In genomic region chr2:107627458-107627857, GRCm38 (mm10) we compare ENCODE assay signal across 35 mouse cellular contexts.
DNase-seq lines count a peak whose midpoint lies in the region; ATAC-seq and TF ChIP-seq lines count a peak whose summit lies in the region.
"Had no signal": no experiment of that assay in that cellular context is flagged by ENCODE, and none has a peak within 500 bp of the region (broad histone marks: within the 10 kb centered on the region; RNA-seq: fewer than 3 reads in every experiment).

No protein-coding gene starts in this region.

- DNase-seq in embryonic facial prominence, embryonic 11.5 days (ENCODE audit: low spot score), result no peak
- DNase-seq in embryonic facial prominence, embryonic 10.5 days (ENCODE audit: low spot score), result no peak
- peak; percentile 20 for DNase-seq in hindbrain, embryonic 14.5 days (ENCODE audit: low spot score)
- DNase-seq in hindbrain, postnatal 0 days (ENCODE audit: low spot score), result no peak
- DNase-seq in right cerebral cortex, adult 18-20 months, result peak; percentile 1
- DNase-seq in right cerebral cortex, postnatal 36 days (ENCODE audit: low spot score in 2 of 2), result no peak
- DNase-seq in ovary, postnatal 36 days (ENCODE audit: low spot score), result no peak
- DNase-seq in spleen, postnatal 4 days (ENCODE audit: low spot score in 2 of 2), result no peak
- DNase-seq: adrenal gland, adult 2 months; adrenal gland, postnatal 36 days; cerebellum, adult 8-10 months; cerebellum, postnatal 36 days; gastrocnemius, postnatal 10 days; heart, postnatal 10 days; kidney, adult 18-20 months; kidney, postnatal 25 days; left cerebral cortex, postnatal 4 days; liver, embryonic 13.5 days; lung, adult 18-20 months; lung, postnatal 4 days; thymus, adult 2 months; thymus, postnatal 36 days had no signal

- H3K4me1 ChIP-seq in embryonic facial prominence, embryonic 11.5 days (ENCODE audit: control insufficient read depth, insufficient read depth, low read length), result no peaks in the 10 kb centered on the region
- no peaks in the 10 kb centered on the region for H3K4me1 ChIP-seq in embryonic facial prominence, embryonic 10.5 days
- no peaks in the 10 kb centered on the region for H3K4me1 ChIP-seq in hindbrain, embryonic 14.5 days (replicated peaks; ENCODE audit: control insufficient read depth, insufficient read depth, low read length)
- H3K4me1 ChIP-seq in hindbrain, postnatal 0 days (ENCODE audit: insufficient read depth, low read length), result no peaks in the 10 kb centered on the region
- H3K4me1 ChIP-seq: embryonic facial prominence, embryonic 13.5 days; forebrain, embryonic 10.5 days; heart, embryonic 13.5 days; hindbrain, embryonic 15.5 days; kidney, embryonic 15.5 days; liver, embryonic 13.5 days; megakaryocyte, embryonic 14.5 days; midbrain, embryonic 13.5 days; neural tube, embryonic 13.5 days had no signal

- H3K9ac ChIP-seq in embryonic facial prominence, embryonic 11.5 days (replicated peaks; ENCODE audit: low read length), result no peak overlapping the region
- no peak overlapping the region for H3K9ac ChIP-seq in hindbrain, embryonic 14.5 days
- no peak overlapping the region for H3K9ac ChIP-seq in hindbrain, postnatal 0 days (replicated peaks; ENCODE audit: low read length)
- H3K9ac ChIP-seq: embryonic facial prominence, embryonic 13.5 days; heart, embryonic 13.5 days; hindbrain, embryonic 15.5 days; kidney, embryonic 15.5 days; liver, embryonic 13.5 days; midbrain, embryonic 13.5 days; neural tube, embryonic 13.5 days had no signal

- H3K4me2 ChIP-seq in embryonic facial prominence, embryonic 11.5 days (ENCODE audit: low read depth, low read length), result no peak overlapping the region
- no peak overlapping the region for H3K4me2 ChIP-seq in hindbrain, embryonic 14.5 days (replicated peaks)
- H3K4me2 ChIP-seq in hindbrain, postnatal 0 days (ENCODE audit: low read depth, low read length), result no peak overlapping the region
- H3K4me2 ChIP-seq: embryonic facial prominence, embryonic 13.5 days; heart, embryonic 13.5 days; hindbrain, embryonic 15.5 days; kidney, embryonic 15.5 days; liver, embryonic 13.5 days; midbrain, embryonic 13.5 days; neural tube, embryonic 13.5 days had no signal

- no peaks in the 10 kb centered on the region for H3K36me3 ChIP-seq in embryonic facial prominence, embryonic 11.5 days (replicated peaks; ENCODE audit: control insufficient read depth, insufficient read depth, low read depth, low read length)
- H3K36me3 ChIP-seq in embryonic facial prominence, embryonic 10.5 days (replicated peaks), result no peaks in the 10 kb centered on the region
- no peaks in the 10 kb centered on the region for H3K36me3 ChIP-seq in hindbrain, embryonic 14.5 days (replicated peaks; ENCODE audit: control insufficient read depth, insufficient read depth)
- no peaks in the 10 kb centered on the region for H3K36me3 ChIP-seq in hindbrain, postnatal 0 days (ENCODE audit: insufficient read depth, low read length)
- H3K36me3 ChIP-seq: embryonic facial prominence, embryonic 13.5 days; forebrain, embryonic 10.5 days; heart, embryonic 13.5 days; hindbrain, embryonic 15.5 days; kidney, embryonic 15.5 days; liver, embryonic 13.5 days; midbrain, embryonic 13.5 days; neural tube, embryonic 13.5 days had no signal

- 0 out of 2 replicates have a peak, but pooled peaks have one; percentile 34 for ATAC-seq in embryonic facial prominence, embryonic 11.5 days (replicated peaks; ENCODE audit: insufficient number of reproducible peaks, low FRiP score, low TSS enrichment, low read depth)
- no peak for ATAC-seq in hindbrain, embryonic 14.5 days (ENCODE audit: low FRiP score)
- ATAC-seq in hindbrain, postnatal 0 days, result no peak
- ATAC-seq: activated CD4-positive, CD25-positive, alpha-beta regulatory T cell, adult 4 months; lung, postnatal 0 days; midbrain, embryonic 13.5 days had no signal

- no peak for TF ChIP-seq CTCF in hindbrain, postnatal 0 days (IDR thresholded peaks at IDR 0.05; ENCODE audit: low read depth)

- H3K4me3 ChIP-seq in embryonic facial prominence, embryonic 11.5 days (ENCODE audit: low read depth, low read length), result no peak overlapping the region
- no peak overlapping the region for H3K4me3 ChIP-seq in embryonic facial prominence, embryonic 10.5 days
- no peak overlapping the region for H3K4me3 ChIP-seq in hindbrain, embryonic 14.5 days (replicated peaks; ENCODE audit: low read length)
- H3K4me3 ChIP-seq in hindbrain, postnatal 0 days (ENCODE audit: low read length), result no peak overlapping the region
- H3K4me3 ChIP-seq: embryonic facial prominence, embryonic 13.5 days; forebrain, embryonic 10.5 days; heart, embryonic 13.5 days; hindbrain, embryonic 15.5 days; kidney, embryonic 15.5 days; layer of hippocampus, adult 2 months; liver, embryonic 13.5 days; megakaryocyte, embryonic 14.5 days; midbrain, embryonic 13.5 days; neural tube, embryonic 13.5 days had no signal

- H3K9me3 ChIP-seq in embryonic facial prominence, embryonic 11.5 days (replicated peaks; ENCODE audit: control insufficient read depth, low read length), result no peaks in the 10 kb centered on the region
- H3K9me3 ChIP-seq in embryonic facial prominence, embryonic 10.5 days, result no peaks in the 10 kb centered on the region
- H3K9me3 ChIP-seq in hindbrain, embryonic 14.5 days (ENCODE audit: control insufficient read depth, low read length), result no peaks in the 10 kb centered on the region
- H3K9me3 ChIP-seq in hindbrain, postnatal 0 days (ENCODE audit: low read length), result no peaks in the 10 kb centered on the region
- H3K9me3 ChIP-seq: embryonic facial prominence, embryonic 13.5 days; forebrain, embryonic 10.5 days; heart, embryonic 13.5 days; hindbrain, embryonic 15.5 days; kidney, embryonic 15.5 days; liver, embryonic 13.5 days; midbrain, embryonic 13.5 days; neural tube, embryonic 13.5 days had no signal

- no peaks in the 10 kb centered on the region for H3K27me3 ChIP-seq in embryonic facial prominence, embryonic 11.5 days (ENCODE audit: control insufficient read depth, insufficient read depth, low read length)
- no peaks in the 10 kb centered on the region for H3K27me3 ChIP-seq in embryonic facial prominence, embryonic 10.5 days (replicated peaks; ENCODE audit: low read depth, poor library complexity, severe bottlenecking)
- H3K27me3 ChIP-seq in hindbrain, embryonic 14.5 days (ENCODE audit: control insufficient read depth, insufficient read depth, low read length), result no peaks in the 10 kb centered on the region
- H3K27me3 ChIP-seq in hindbrain, postnatal 0 days (ENCODE audit: insufficient read depth, low read length), result no peaks in the 10 kb centered on the region
- H3K27me3 ChIP-seq: CH12.LX; embryonic facial prominence, embryonic 13.5 days; heart, embryonic 13.5 days; hindbrain, embryonic 15.5 days; kidney, embryonic 15.5 days; liver, embryonic 13.5 days; megakaryocyte, embryonic 14.5 days; midbrain, embryonic 13.5 days; neural tube, embryonic 13.5 days had no signal

- H3K27ac ChIP-seq in embryonic facial prominence, embryonic 11.5 days (replicated peaks; ENCODE audit: low read depth, low read length), result no peak overlapping the region
- H3K27ac ChIP-seq in embryonic facial prominence, embryonic 10.5 days (replicated peaks), result no peak overlapping the region
- H3K27ac ChIP-seq in hindbrain, embryonic 14.5 days, result no peak overlapping the region
- no peak overlapping the region for H3K27ac ChIP-seq in hindbrain, postnatal 0 days
- H3K27ac ChIP-seq: embryonic facial prominence, embryonic 13.5 days; forebrain, embryonic 10.5 days; heart, embryonic 13.5 days; hindbrain, embryonic 15.5 days; kidney, embryonic 15.5 days; layer of hippocampus, adult 2 months; liver, embryonic 13.5 days; midbrain, embryonic 13.5 days; neural tube, embryonic 13.5 days; stomach, postnatal 0 days had no signal

Comparison
In these comparisons a context has a peak if more than half of its experiments do, and no peak if none do; other contexts are left out.
1. DNase-seq: peak in hindbrain, embryonic 14.5 days (single experiment) and right cerebral cortex, adult 18-20 months (single experiment); none in embryonic facial prominence, embryonic 11.5 days (single experiment), embryonic facial prominence, embryonic 10.5 days (single experiment), hindbrain, postnatal 0 days (single experiment), right cerebral cortex, postnatal 36 days (0 of 2), ovary, postnatal 36 days (single experiment) and spleen, postnatal 4 days (0 of 2).